Mouse (Mus musculus) small intestine, adult 2 months (tissue): ENCODE data around the gene Syt16.

Source experiments
- CTCF ChIP-seq: fragments of 200-500 bp; IDR thresholded peaks from 2 replicates; pipeline ENCODE4 v1.5.1; 2012; ENCODE audit warnings: low read depth, mild to moderate bottlenecking, control low read depth, inconsistent platforms, low read length, moderate library complexity, mixed read lengths; ENCODE audit not compliant: insufficient replicate concordance, insufficient read length; ENCODE audit errors: extremely low read depth
- POLR2A ChIP-seq: fragments of 200-500 bp; IDR thresholded peaks from 2 replicates; pipeline ENCODE4 v1.6.1; 2012; ENCODE audit warnings: low read depth, mild to moderate bottlenecking, control low read depth, inconsistent platforms, low read length, moderate library complexity

- TF ChIP-seq CTCF, result no peak
- TF ChIP-seq POLR2A, result no peak
Measured at GRCm38 (mm10) chr12:74284685-74285054, 287.2 kb downstream of the Syt16 start.
